Mouse (Mus musculus): ENCODE data around the gene Sccpdh.
"Not testable (repeated sequence)": the region's sequence is repeated elsewhere in the genome, so short reads cannot be mapped to it uniquely, and the experiment has no call there.

The Sccpdh gene

DNA sequence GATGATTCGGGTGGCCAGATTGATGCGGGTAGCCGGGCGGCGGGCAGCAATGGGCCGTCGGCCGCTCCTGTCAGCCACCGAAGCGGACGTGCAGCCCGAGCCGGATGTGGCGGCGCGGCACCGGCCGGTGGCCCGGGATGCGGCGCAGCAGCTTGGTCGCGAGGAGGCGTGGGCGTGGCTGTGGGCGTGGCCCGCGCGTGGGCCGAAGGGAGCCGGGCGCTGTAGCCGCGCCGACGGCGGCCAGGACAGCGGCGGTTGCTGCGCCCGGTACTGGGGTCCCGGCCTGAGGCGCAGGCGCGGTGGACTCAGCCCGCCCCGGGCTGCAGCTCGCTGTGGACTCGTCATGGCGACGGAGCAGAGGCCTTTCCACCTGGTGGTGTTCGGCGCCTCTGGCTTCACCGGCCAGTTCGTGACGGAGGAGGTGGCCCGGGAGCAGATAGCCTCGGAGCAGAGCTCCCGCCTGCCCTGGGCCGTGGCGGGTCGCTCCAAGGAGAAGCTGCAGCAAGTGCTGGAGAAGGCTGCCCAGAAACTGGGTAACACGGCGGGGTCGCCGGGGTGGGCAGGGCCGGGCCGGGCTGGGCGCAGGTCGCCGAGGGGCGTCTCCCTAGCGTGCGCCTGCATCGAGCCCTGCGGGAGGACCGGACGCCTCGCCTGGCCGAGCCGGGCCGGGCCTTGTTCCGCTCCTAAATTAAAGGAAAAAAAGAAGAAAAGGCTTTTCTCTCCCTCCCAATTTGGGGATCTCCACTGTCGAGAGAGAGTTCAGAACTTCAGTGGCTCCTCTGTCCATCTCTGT is at the start of gene Sccpdh:
Gene Sccpdh, plus strand, starts transcription at position 198 of the 793 bp plus-strand sequence.
- DNase-seq (ENCODE audit: low read depth in 1 of 2, low spot score in 2 of 2) = peak; percentile 22 to 47

DNA sequence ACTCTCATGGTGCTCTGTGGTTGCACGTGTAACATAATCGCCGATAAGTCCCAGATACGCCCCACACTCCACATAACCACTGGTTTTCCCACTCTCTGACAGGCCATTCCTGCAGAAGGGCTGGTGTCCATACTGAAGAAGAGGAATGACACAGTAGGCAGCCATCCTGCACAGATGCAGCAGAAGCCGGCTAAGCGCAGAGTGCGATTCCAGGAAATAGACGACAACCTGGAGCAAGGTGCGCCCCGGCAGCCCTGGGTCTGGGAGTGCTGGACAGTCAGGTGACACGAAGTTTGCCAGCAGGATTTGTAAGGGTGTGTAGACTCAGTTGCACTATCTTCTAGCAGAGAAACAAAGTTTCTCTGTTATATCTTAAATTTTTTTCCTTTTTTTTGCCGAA is 45.3 kb upstream of the Sccpdh start:
- DNase-seq (ENCODE audit: low read depth in 1 of 2, low spot score in 2 of 2) = no peak

DNA sequence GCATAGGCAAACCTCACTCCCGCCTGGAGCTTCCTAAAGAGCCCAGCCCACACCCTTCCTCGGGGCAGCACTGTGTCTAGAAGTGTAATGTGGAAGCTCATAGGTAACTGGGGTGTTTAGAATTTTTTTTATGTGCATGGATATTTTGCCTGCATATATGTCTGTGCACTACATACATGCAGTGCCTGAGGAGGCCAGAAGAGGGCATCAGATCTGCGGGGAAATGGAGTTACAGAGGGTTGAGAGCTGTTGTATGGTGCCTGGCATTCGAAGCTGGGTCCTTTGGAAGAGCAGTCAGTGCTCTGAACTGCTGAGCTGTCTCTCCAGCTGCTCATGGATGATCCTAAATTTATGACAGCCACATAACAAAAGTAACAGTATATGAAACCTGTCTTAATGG is 44.4 kb upstream of the Sccpdh start:
- DNase-seq (ENCODE audit: low read depth in 1 of 2, low spot score in 2 of 2) = no peak

DNA sequence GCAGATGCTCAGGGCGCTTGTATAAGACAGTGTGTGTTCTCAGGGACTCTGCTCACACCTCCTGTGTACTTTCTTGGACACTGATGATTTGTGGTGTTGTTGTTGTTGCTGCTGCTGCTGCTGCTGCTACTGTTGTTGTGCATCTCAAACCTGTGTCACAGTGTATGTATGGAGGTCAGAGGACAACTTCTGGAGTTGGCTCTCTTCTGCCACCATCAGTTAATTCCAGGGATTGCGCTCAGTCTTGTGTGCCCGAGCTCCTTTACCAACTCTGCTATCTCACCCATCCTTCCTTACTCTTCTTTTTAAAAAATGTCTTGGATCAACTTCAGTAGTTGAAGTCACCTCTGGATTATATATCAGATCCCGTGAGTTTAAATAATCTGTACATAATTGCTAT is 43.7 kb upstream of the Sccpdh start:
- DNase-seq (ENCODE audit: low read depth in 1 of 2, low spot score in 2 of 2) = peak in 1 of 2 experiments; percentile 15

DNA sequence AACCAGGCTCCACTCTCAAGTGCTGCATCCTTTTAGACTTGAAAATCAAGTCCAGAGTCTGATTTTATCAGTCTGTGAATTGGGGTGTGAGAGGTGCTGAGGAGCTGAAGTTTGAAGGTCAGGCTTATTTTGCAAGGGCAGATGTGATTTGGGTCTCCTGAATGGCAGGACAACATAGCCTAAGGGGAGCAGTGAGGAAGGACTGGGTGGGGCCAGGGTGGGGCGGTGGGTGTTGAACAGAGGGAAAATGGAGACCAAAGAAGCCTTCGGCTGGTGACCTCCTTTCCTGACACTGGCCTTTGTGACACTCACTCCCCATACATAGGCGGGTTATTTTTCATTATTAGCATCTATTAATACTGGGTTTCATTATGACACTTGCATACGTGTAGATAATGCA is 40.2 kb upstream of the Sccpdh start:
- no peak for DNase-seq (ENCODE audit: low read depth in 1 of 2, low spot score in 2 of 2)

DNA sequence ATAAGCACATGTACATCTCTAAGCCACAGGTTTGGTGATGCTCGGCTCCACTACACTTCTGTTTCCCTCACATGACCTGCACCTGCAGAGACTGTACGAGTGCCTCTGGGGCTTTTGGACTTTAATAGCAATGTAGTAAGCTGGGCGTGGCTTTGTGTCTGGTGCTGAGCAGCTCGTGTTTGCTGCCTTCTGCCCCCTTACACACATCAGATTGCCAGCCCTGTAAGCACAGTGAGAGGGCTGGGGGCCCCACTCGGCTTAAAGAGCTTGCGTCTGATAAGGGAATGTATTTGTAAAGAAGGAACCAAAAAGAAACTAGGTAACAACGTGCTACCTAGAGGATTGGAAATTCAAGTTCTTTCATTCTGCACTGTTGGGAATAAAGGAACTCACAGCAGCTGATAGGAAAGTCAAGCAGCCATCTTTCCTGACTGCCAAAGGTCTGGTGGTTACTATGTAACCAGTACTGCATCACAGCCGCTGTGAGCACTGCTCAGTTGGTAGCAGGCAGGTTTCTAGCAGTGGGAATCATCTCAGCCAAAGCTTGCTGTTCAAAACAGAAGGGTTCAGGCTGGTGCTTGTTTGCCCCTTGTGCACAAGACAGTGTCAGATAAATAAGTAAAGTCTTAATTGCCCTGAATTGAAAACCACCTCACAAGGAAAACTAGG is 39.4 kb upstream of the Sccpdh start:
- DNase-seq (ENCODE audit: low read depth in 1 of 2, low spot score in 2 of 2) = no peak

DNA sequence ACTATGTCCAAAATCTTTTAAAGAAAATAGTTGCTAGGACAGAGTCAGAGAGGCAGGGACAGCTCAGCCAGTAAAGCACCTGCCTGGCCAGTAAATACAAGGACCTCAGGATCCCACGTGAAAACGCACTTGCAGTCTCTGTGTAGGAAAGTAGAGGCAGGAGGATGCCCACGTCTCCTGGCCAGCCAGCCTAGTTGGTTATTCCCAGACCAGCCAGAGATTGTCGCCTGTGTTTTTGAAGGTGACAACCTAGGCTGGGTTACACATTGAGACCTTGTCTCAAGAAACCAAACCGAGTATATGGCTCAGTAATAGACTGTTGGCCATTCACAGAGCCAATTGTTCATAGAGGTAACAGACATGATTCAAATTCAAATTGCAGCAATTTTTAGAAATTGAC is 38.7 kb upstream of the Sccpdh start:
- no peak for DNase-seq (ENCODE audit: low read depth in 1 of 2, low spot score in 2 of 2)

DNA sequence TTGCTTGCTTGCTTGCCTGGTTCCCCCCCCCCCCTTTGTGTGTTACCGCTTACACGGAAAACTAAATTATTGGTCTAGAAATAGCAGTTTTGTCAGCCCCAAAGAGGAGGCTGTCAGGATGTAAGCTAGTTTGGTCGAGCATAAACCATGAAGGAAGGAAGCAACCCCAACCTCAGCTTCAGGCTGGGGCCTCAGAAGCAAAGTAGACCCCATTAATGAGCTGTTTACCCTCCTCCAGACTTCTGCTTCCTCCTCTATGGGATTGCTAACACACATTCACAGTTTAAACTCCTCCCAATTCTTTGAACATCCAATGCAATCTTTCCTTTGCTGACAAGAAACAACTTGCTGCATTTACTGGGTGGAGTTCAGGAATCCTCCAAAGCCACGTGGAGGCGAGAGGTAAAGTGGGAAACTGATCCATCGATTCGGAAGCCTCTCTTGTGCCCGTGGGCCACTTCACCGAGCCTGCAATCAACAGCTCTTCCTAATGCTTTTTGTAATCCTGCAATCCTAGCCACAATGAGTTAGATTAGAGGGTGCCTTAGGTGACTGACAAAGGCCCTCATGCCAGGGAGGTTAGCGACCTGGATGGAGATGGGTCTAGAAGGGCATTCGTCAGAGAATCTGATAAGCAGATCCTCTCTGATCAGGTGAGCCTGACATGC is 35.1 kb upstream of the Sccpdh start:
- DNase-seq (ENCODE audit: low read depth in 1 of 2, low spot score in 2 of 2) = no peak

DNA sequence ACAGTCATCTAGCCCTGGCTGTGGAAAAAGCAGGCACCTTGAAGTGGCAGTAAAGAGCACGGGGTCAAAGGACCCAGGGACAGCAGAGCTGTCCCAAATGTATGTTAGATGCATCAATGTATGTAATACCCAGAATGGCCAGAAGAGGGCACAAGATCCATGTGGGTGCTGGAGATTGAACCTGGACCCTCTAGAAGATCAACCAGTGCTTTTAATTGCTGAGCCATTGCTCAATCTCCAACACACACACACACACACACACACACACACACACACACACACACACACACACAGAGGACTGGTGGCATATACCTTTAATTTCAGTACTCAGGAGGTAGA is 34.6 kb upstream of the Sccpdh start:
- no peak for DNase-seq (ENCODE audit: low read depth in 1 of 2, low spot score in 2 of 2)

DNA sequence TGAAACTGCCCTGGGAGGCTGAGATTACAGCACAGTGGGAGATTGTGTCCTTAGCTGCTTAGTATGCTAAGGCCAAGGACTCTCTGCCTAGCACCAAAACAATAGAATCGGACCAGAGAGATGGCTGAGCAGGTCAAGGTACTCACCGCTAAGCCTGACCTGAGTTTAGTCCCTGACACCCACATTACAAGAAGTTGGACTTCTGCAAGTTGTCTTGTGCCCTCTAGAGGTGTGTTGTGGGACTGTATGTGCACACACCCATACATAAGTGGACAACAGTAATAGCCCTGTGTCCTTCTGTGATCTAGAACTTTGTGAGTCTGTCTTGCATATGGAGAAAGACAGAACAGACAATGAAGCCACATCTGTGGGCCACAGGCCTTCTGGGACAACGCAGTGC is 33.9 kb upstream of the Sccpdh start:
- DNase-seq (ENCODE audit: low read depth in 1 of 2, low spot score in 2 of 2) = no peak

DNA sequence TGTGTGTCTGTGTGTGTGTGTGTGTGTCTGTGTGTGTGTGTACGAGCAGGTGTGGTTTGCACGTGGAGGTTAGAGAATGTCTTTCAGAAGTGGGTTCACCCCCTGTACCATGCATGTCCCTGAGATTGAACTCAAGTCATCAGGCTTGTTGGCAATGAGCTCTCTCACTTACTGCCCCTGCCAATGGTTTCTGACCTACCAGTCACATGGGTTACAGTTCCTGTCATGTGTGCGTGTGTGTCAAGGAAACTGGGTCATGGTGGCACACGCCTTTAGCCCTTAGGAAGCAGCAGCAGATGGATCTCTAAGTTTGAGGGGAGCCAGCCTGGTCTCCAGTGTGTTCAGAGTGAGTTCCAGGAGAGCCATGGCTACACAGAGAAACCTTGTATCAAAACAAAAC is 25.3 kb upstream of the Sccpdh start:
- DNase-seq (ENCODE audit: low read depth in 1 of 2, low spot score in 2 of 2) = no peak

DNA sequence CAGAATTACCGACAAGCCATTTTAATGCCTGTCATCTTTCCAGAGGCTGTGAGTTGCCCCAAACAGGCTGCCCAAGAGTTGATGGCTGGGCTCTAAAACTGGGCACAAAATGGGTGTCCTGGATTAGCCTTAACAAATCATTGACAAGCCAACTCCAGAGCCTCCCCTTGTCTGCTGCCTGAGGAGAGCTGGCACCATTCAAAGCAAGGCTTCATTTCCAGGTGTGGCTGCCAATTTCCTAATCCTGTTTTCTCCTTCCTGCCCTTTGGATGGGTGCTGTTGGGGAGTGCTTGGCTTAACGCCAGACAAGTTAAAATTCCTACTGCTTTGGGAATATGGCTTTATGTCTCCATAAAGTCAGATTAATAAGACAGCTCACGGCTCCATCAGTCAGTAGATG is 23.9 kb upstream of the Sccpdh start:
- no peak for DNase-seq (ENCODE audit: low read depth in 1 of 2, low spot score in 2 of 2)

DNA sequence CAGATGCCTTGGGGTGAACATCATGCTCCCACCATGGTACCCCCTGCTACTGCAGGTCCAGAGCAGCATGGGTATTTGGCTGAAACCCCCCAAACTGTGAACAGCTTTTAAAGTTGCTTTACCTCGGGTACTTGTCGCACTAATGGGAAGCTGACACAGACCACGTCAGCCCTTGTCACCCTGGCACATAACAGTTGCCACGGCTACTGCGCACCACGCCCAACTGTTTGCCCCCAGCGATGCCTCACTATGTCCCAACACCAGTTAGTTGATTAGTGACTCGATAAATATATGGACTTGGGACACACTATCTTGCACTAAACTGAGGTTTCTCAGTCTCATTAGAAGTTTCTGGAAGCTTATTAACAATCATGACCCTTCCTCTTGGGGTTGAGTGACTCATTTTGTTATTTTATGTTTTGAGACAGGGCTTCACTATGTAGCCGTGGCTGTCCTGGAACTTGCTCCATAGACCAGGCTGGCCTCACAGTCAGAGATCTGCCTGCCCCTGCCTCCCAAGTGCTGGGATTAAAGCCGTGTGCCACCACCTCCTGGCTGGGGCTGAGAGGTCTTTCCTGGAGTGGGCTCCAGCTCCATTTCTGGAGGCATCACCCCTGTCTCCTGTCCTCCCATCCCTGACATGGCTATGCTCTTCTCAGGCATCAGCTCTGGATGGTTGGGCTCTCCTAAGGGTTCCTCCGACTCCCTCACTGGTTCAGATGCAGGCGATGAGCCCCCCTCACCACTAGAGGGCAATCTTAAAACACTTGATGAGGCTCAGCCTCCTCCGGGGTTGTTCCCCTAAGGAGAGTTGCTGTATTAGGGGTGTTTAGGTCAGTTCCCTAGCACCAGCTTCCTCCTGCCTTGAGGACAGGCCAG is 22.7 kb upstream of the Sccpdh start:
- DNase-seq (ENCODE audit: low read depth in 1 of 2, low spot score in 2 of 2) = peak in 1 of 2 experiments; percentile 50

DNA sequence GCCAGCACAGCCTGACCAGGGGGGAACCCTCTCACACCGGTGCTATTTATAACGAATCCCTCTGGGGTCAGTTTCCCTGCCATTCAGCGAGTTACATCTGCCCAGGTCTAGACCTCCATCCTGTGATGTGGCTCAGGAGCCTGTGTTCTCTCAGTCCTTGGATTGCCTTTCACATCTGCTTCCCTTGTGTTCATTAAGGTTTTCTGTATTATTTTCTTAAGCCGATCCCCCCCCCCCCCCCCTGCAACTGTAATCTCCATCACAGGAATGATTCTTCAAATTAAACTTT is 22.1 kb upstream of the Sccpdh start:
- DNase-seq (ENCODE audit: low read depth in 1 of 2, low spot score in 2 of 2) = no peak

DNA sequence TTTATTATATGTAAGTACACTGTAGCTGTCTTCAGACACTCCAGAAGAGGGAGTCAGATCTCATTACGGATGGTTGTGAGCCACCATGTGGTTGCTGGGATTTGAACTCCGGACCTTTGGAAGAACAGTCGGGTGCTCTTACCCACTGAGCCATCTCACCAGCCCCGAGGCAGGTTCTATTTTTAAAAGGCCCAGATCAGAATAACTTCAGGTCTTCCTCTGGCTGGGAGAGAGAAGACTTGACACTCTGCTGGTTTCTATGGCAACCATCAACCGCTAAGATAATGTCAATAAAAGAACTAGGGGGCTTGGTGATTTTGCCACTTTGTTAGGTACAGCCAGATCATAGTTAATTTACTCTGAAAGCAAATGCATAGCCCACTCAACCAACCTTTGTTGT is 19.3 kb upstream of the Sccpdh start:
- DNase-seq (ENCODE audit: low read depth in 1 of 2, low spot score in 2 of 2) = not testable (repeated sequence)

DNA sequence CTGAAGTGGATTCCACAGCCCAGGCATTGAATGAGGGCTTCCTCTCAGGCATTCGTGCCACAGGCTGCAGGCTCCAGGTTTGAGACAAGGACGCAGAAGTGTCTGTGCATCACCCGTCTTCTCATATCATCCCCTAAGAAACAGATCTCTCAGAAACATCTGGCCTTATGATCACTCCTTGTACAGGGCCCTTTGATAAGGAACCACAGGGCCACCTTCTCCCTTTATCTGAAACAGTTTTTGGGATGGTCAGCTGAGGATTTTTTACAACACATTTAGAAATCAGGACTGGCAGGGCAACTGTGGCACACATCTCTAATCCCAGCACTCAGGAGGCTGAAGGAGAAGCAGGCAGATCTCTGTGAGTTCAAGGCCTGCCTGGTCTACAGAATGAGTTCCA is 18.7 kb upstream of the Sccpdh start:
- DNase-seq (ENCODE audit: low read depth in 1 of 2, low spot score in 2 of 2) = no peak

DNA sequence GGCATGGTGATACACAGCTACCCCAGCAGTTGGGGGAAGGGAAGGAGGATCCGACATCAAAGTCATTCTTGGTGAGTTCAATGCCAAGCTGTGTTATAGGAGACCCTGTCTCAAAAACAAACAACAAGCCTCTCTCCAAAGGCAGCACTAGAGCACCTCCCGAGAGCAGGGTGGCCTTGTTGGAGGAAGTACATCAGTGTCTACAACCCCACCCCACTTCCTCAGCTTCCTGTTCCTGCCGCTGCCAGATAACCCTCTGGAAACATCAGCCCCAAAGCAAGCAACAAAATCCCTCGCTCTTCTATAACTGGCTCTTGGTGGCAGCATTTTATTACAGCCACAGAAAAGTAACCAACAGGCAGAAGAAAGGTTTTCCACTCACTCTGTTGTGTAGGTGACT is 17.7 kb upstream of the Sccpdh start:
- DNase-seq (ENCODE audit: low read depth in 1 of 2, low spot score in 2 of 2) = no peak

DNA sequence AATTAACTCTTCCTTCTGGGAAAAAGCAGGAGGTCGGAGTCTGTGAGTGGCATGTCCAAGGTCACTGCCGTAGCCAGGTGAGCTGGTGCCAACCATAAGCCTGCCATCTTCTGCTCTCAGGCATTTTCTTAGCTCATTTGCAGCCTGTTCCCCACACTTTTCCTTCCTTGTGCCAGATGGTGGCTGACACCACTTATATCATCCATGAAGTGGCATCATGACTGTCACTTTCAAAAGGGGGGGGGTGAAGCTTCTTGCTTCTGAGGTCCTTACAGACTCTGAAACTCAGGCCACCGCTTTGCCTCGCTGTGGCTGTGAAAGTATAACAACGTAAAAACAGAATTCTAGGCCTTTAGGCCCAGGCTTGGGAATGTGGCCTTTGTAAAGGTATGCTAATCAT is 16.8 kb upstream of the Sccpdh start:
- DNase-seq (ENCODE audit: low read depth in 1 of 2, low spot score in 2 of 2) = no peak

DNA sequence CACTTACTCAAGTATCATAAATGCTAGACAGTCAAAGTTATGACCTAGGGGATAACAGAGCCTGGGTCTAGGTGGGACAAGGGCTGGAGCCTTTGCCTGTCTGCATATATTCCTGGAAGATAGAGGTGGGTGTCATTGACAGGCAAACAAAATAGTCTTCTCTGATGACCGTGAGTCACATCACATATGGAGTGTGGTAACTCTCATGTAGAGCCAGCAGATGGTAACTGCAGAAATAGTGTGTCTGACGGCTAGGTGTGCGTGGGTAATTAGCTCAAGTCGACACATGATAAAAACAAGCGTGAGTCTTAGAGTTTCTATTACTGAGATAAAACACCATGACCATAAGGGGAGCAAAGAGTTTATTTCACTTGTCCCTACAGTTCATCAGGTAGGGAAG is 4.9 kb upstream of the Sccpdh start:
- no peak for DNase-seq (ENCODE audit: low read depth in 1 of 2, low spot score in 2 of 2)

DNA sequence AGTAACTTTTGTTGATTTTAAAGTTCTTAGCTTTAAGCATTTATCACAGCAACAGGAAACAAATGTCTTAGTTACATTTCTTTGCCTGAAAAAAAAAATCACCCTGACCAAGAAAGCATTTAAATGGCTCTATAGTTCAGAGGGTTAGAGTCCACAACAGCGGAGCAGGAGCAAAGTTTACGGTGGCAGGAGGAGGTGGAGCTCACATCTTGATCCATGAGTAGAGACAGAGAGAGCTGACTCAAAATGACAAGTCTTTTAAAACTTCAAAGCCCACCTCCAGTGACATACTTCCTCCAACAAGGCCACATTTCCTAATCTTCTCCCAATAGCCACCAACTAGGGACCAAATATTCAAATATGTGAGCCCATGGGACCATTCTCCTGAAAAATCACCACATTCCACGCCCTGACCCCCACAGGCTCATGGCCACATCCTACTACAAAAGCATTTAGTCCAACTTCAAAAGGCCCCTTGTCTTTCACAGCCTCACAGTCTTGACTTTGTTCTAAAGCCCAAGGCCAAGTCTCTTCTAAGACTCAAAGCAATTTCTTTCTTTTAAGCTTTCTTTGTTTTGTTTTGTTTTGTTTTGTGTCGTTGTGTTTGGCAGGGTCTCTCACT is 3.6 kb upstream of the Sccpdh start:
- no peak for DNase-seq (ENCODE audit: low read depth in 1 of 2, low spot score in 2 of 2)

DNA sequence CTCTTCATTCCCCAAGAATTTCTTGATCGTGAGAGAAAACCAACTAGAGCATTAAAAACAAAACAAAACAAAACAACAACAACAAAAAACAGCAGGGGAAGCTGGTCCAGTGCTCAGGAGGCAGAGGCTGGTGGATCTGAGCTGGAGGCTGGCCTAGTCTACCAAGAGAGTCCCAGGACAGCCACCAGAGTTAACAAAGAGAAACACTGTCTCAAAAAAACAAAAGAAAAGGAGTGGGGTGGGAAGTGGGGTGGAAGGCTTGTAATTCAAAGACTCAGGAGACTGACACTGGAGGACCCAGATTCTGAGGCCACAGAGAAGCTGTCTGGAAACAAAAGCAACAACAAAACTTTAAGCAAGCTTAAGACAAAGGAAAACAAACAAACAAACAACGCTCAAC is 1.0 kb upstream of the Sccpdh start:
- no peak for DNase-seq (ENCODE audit: low read depth in 1 of 2, low spot score in 2 of 2)
